Mouse (Mus musculus) erythroblast, embryonic 14.5 days (primary cell): ENCODE results near the gene Glyctk.

Experiments
- GATA1 ChIP-seq: IDR thresholded peaks from 2 replicates; pipeline ENCODE4 v1.6.1; 2012; ENCODE audit warnings: low read length, inconsistent platforms, mixed read lengths
- TAL1 ChIP-seq: IDR thresholded peaks from 3 replicates; pipeline ENCODE4 v1.6.1; 2012; ENCODE audit warnings: low read length, inconsistent platforms, mixed read lengths

DNA sequence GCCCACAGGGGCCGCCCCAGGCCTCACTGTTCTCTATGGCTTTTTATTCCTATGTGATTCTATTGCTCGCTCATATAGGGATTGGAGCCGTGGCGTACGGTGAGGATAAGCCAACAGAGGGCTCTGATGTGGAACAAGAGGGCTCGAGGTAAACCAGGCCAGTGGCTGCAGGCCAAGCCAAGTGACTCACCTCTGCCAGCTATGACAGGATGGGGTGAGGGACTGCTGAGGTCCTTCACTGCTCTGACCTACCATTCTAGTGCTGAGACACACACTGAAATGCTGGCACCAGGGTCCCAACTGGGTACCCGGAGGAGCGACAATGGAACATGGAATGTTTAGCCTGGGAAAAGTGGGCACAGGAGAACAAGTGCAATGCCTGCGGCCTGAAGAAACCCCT lies 3.8 kb downstream of the Glyctk start:
- TF ChIP-seq TAL1 = no peak
- no peak for TF ChIP-seq GATA1
